Mouse (Mus musculus) right cerebral cortex, postnatal 10 days (tissue): ENCODE data around the gene Ddx39b.
"Not testable (repeated sequence)": the region's sequence is repeated elsewhere in the genome, so short reads cannot be mapped to it uniquely, and the experiment has no call there.

Experiments
- DNase-seq, 2 experiments: peaks; one replicate each; pipeline ENCODE4 v3.0.0; 2021; ENCODE audit warnings: low spot score in 2 of 2

Gene Ddx39b

GRCm38 (mm10) chr17:35261651-35262050 is 20.1 kb downstream of the Ddx39b start:
- DNase-seq = no peak

GRCm38 (mm10) chr17:35262664-35263522 is 21.3 kb downstream of the Ddx39b start, which contains the start of gene H2-D1:
Gene H2-D1, plus strand, starts transcription at chr17:35262730.
- peak; percentile 96 to 97 for DNase-seq

GRCm38 (mm10) chr17:35263523-35263883 is 22.0 kb downstream of the Ddx39b start:
- no peak for DNase-seq

GRCm38 (mm10) chr17:35267399-35268086 is 26.0 kb downstream of the Ddx39b start:
- DNase-seq = no peak

GRCm38 (mm10) chr17:35269653-35270347 is 28.3 kb downstream of the Ddx39b start:
- DNase-seq = no peak

- DNase-seq = no peak
These were observed 30.7 kb downstream of the Ddx39b start for GRCm38 (mm10) chr17:35272249-35272648.

GRCm38 (mm10) chr17:35274770-35275169 is 33.2 kb downstream of the Ddx39b start:
- DNase-seq = peak; percentile 81 to 89

GRCm38 (mm10) chr17:35276304-35276864 is 34.8 kb downstream of the Ddx39b start:
- no peak for DNase-seq

GRCm38 (mm10) chr17:35278049-35278448 is 36.5 kb downstream of the Ddx39b start:
- no peak for DNase-seq

- DNase-seq = no peak
These were observed 37.6 kb downstream of the Ddx39b start for GRCm38 (mm10) chr17:35278957-35279688.

- DNase-seq = no peak
These were observed 38.7 kb downstream of the Ddx39b start for GRCm38 (mm10) chr17:35280276-35280675.

- DNase-seq = no peak
These were observed 43.9 kb downstream of the Ddx39b start for GRCm38 (mm10) chr17:35285431-35285830.

GRCm38 (mm10) chr17:35295796-35296195 is 54.2 kb downstream of the Ddx39b start:
- peak in 1 of 2 experiments; percentile 58 for DNase-seq

- not testable (repeated sequence) for DNase-seq
These were observed 58.9 kb downstream of the Ddx39b start for GRCm38 (mm10) chr17:35300261-35300945.

- peak; percentile 80 to 92 for DNase-seq
These were observed 60.2 kb downstream of the Ddx39b start for GRCm38 (mm10) chr17:35301645-35302258.

- DNase-seq = no peak
These were observed 61.7 kb downstream of the Ddx39b start for GRCm38 (mm10) chr17:35303271-35303670.
